Mouse (Mus musculus) retina, postnatal 7 days (tissue): Measurements from ENCODE around the gene Myadml2.

Experiments used
- DNase-seq: peaks from one replicate; pipeline ENCODE4 v3.0.0-alpha.2; 2012; ENCODE audit warnings: low read depth, low spot score

The Myadml2 gene

GRCm38 (mm10) chr11:120661076-120661460 lies 13.1 kb upstream of the Myadml2 start, which contains the start of gene Notum:
Gene Notum, minus strand, starts transcription at chr11:120661175.
- no peak for DNase-seq

- DNase-seq = no peak
These were observed 12.5 kb upstream of the Myadml2 start for GRCm38 (mm10) chr11:120660301-120661075.

- no peak for DNase-seq
These were observed 11.7 kb upstream of the Myadml2 start for GRCm38 (mm10) chr11:120659509-120660300.

- DNase-seq = peak; percentile 67
These were observed 11.0 kb upstream of the Myadml2 start for GRCm38 (mm10) chr11:120658876-120659410.

GRCm38 (mm10) chr11:120657301-120657700 lies 9.3 kb upstream of the Myadml2 start:
- no peak for DNase-seq

GRCm38 (mm10) chr11:120654741-120655140 lies 6.8 kb upstream of the Myadml2 start:
- no peak for DNase-seq

GRCm38 (mm10) chr11:120651872-120652271 lies 3.9 kb upstream of the Myadml2 start:
- DNase-seq = no peak

- no peak for DNase-seq
These were observed 719 bp downstream of the Myadml2 start for GRCm38 (mm10) chr11:120647047-120647830.

GRCm38 (mm10) chr11:120643601-120643987 lies 4.4 kb downstream of the Myadml2 start, which contains the start of gene Pycr1:
Gene Pycr1, minus strand, starts transcription at chr11:120643769.
- DNase-seq = peak; percentile 75

- DNase-seq = no peak
These were observed 4.9 kb downstream of the Myadml2 start for GRCm38 (mm10) chr11:120642939-120643600.

- DNase-seq = no peak
These were observed 6.1 kb downstream of the Myadml2 start for GRCm38 (mm10) chr11:120641869-120642268.

- no peak for DNase-seq
These were observed 6.7 kb downstream of the Myadml2 start for GRCm38 (mm10) chr11:120641255-120641654.

GRCm38 (mm10) chr11:120634810-120635209 lies 13.1 kb downstream of the Myadml2 start:
- DNase-seq = no peak

- peak; percentile 93 for DNase-seq
These were observed 14.2 kb downstream of the Myadml2 start, which contains the start of gene Mafg for GRCm38 (mm10) chr11:120633520-120634343. Gene Mafg, minus strand, starts transcription at chr11:120633600.

GRCm38 (mm10) chr11:120632559-120633519 lies 15.1 kb downstream of the Myadml2 start:
- peak; percentile 54 for DNase-seq

- no peak for DNase-seq
These were observed 16.1 kb downstream of the Myadml2 start for GRCm38 (mm10) chr11:120631726-120632448.

GRCm38 (mm10) chr11:120630881-120631725 lies 16.9 kb downstream of the Myadml2 start:
- no peak for DNase-seq
